Mouse (Mus musculus): ENCODE measurements around the gene Erf.

DNA sequence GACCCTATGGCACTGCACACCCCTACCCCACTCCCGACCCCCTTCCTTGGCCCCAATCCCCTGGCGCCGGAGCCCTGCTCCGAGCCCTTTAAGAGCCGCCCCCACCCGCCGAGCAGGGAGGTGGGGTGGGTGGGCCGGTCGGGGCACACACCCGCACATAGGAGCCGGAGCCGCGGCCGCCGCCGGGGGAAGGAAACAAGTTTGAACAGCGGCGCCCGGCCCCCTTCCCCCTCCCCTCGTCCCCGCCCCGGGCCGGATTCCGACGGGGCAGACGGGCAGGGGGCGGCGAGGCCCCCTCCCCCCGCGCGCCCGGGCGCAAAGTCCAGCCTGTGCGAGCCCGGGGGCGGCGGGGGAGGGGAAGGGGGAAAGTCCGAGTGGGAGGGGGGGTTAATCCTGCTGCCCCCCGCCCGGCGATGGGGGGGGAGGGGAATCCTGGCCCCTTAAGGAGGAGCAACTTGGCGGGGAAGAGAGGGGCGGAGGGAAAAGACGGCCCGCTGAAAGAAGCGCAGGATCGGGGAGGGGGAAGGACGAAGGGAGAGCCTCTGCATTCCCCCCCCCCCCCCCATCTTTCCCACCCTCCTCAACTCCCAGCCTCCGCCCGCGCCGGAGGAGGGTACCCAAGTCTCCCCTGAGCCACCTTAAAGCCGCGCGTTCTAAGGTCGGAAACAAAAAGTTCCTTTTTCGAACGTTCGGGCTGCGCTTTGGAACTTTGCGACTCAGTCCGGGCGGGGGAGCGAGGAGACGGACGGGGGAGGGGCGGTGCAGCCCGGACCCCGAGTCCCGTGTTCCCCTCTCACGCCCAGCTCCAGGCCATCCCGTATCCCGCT is 1.0 kb downstream of the Erf start:
- TF ChIP-seq CTCF (IDR thresholded peaks at IDR 0.05; ENCODE audit: insufficient read depth, low read depth, low read length) (no peak), POLR2A (IDR thresholded peaks at IDR 0.05; ENCODE audit: insufficient read depth, low read depth, low read length) (no peak)

Measured in olfactory bulb, adult 2 months (tissue).